Mouse (Mus musculus) bone marrow macrophage, adult 2 months (primary cell): ENCODE measurements around the gene Foxb1. TPM values are rescaled to one million over a fixed set of nuclear protein-coding genes. Genes with fewer than 3 reads are reported as not detected.

Source experiments
- H3K27ac ChIP-seq: 2 replicates; pipeline ENCODE4 v1.5.1; 2012; ENCODE audit warnings: low read depth, low read length; ENCODE audit not compliant: insufficient read depth
- H3K4me1 ChIP-seq: 2 replicates; pipeline ENCODE4 v1.6.1; 2012; ENCODE audit warnings: low read length; ENCODE audit not compliant: control insufficient read depth, insufficient read depth
- H3K4me3 ChIP-seq: 2 replicates; pipeline ENCODE4 v1.5.1; 2012; ENCODE audit warnings: mild to moderate bottlenecking, low read length, moderate library complexity; ENCODE audit not compliant: insufficient read depth
- CTCF ChIP-seq: IDR thresholded peaks from 2 replicates; pipeline ENCODE4 v1.5.1; 2012; ENCODE audit warnings: low read depth, mild to moderate bottlenecking, low read length, moderate library complexity
- POLR2A ChIP-seq: IDR thresholded peaks from 2 replicates; pipeline ENCODE4 v1.6.1; 2012; ENCODE audit warnings: mild to moderate bottlenecking, low read depth, low read length, borderline replicate concordance
- polyA plus RNA-seq: library from polyadenylated mRNA; stranded (reverse); fragments of >200 nt; gene quantifications from 2 replicates; pipeline ENCODE4 v1.2.4, GENCODE M21; 2012; ENCODE audit not compliant: missing spikeins, insufficient read depth, insufficient read length

The Foxb1 gene
- polyA plus RNA-seq = not detected in 2 replicates

DNA sequence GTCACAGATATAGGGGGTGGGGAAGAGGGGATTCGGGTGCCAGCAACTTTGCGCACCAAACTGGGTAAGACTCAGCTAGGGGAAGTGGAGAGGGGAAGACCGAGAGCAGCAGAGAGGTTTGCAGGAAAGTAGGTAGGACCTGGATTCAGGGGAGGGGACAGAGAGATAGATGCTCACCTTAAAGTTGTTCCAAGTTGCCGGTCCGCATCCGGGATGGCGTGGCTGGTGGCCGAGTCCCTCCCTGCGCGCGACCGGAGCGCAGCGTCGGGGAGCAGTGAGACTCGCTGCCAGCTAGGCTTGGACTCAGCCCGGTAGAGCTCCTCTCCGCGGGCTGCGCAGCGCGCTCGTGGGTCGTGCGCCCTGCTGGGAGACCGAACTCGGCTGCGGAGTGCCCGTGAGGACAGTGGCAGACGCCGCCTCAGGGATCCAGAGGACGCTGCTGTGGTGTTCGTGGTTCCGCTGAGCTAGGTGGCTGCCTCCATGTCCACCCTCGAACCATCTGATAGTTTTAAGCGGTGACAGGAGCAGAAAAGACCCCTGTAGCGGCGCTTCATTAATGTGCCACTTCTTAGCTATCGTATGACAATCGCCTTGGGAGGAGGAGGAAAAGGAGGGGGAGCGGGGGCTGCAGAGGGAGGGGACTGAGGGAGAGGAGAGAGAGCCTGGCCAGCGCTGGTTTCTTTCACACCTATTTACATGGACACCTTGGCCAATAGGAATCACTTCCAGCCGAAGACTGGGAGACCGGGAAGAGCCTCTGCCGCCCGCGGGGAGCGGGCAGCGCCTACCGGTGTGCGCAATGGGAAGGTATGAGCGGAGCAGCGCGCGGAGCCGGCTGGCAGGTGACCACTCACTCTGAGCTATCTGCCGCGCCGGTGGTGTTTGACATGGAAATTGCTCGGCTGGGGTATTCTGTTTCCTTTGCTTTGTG lies at the start of gene Foxb1:
TSS of gene Foxb1 (minus strand) at position 570 of the 931 bp plus-strand sequence.
- Histone ChIP-seq H3K4me3 (no peak within 1 kb of the TSS), H3K27ac (no peak within 1 kb of the TSS), H3K4me1 (no peaks in the 10 kb centered on the region)
- no peak for TF ChIP-seq CTCF
- TF ChIP-seq POLR2A = no peak

DNA sequence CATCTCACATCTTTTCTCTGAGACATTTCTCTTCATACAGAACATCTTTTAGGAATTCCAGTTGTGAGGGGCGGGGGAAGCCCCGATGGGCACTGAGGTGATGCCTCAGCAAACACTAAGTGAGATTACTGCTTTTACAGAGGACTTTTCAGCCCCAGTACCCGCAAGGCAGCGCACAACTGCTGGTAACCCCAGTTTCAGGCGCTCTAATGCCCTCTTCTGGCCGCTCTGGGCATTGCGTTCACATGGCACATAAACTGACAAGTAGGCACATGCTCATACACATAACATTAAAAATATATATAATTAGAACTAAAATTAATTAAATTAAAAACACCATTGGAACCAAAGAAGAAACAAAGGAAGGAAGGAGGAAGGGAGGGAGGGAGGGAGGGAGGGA lies 29.8 kb upstream of the Foxb1 start:
- no peak overlapping the region for H3K4me3 ChIP-seq

DNA sequence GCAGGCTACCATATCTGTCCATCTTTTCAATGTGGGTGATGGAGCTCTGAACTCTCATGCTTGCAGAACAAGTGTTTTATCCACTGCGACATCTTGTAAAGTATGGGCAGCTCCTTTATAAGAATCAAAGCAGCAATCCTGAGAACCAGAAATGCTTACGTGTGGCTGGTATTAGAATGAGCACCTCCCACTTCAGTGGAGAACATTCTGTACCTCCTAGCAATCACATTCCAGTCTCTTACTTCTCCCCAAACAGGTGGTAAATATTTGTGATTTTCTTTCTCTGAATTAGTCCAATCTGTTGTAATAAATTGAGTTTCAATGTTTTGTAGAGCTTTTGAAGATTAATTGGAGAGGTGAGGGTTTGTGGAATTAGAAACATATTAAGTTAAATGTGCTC lies 19.3 kb upstream of the Foxb1 start:
- Histone ChIP-seq H3K4me3 (no peak overlapping the region), H3K27ac (no peak overlapping the region), H3K4me1 (no peaks in the 10 kb centered on the region)
- no peak for TF ChIP-seq POLR2A
- no peak for TF ChIP-seq CTCF

More for the DNA sequence above, 29.8 kb upstream of the Foxb1 start:
- TF ChIP-seq CTCF (no peak), POLR2A (no peak)
- H3K27ac ChIP-seq = no peak overlapping the region
- H3K4me1 ChIP-seq = no peaks in the 10 kb centered on the region

DNA sequence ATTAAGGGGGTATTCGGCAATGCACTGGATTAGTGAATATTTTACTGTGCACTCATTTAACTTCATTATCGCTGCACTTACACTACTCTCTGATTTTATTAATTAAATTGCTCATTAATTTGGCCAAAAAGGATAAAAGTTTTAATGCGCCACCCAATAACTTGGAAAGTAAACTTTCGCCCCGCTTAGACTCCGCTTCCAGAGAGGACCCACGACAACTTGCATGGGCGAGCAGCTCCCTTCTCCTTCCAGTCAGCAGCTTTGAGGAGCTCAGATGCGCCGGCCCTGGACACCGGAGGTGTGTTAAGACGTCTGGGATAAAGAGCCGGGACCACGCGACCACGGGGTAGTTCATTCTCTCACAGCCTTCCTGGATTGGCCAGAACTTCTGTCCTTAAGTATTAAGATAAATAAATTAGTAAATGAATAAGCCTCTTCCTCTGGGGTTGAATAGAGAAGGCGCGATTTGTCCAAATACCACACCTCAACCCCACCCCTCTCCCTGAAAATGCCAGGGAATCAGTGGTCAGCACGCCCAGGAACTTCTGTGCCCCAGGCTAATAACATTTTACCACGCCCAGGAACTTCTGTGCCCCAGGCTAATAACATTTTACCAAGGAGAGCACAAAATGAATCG lies 9.3 kb upstream of the Foxb1 start:
- TF ChIP-seq POLR2A = no peak
- no peak for TF ChIP-seq CTCF
- Histone ChIP-seq H3K4me1 (no peaks in the 10 kb centered on the region), H3K27ac (no peak overlapping the region), H3K4me3 (no peak overlapping the region)

DNA sequence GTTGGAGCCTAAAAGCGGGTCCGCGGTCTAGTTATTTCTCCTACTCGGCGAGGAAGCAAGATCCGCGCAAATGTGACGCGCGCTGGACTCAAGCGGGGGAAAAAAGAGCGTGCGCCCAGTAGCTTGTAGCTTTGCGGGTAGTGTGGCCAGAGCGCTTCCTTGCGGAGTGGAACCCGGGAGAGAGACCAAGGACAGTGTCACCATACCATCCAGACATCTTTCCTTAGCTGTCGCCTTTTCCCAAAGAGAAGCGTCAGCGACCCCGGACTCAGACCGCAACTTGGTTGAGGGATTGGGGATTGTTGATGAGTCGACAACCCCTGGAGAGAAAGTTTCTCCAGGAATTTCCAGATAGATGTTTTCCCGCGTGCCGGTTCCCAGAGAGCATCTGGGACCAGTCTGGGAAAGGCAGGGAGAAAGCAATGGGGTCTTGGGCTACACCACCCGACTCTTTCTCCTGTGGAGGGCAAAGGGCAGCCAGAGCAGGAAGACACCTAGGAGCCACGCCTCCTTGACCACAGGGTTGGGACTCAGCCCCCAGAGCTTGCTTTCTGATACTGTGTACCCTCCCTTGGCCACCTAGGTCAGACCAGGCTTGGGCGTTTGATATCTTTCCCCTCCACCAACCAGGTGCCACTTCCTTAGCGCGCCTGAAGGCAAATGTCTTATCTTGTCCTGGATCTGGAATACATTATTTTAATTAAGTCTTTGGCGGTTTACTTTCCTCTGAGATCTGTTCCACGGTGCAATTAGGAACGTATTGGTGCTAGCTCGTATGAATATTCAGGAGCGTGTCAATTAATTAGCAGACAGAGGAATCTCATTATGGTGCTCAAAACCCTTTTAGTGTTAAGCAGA lies 8.6 kb upstream of the Foxb1 start:
- no peaks in the 10 kb centered on the region for H3K4me1 ChIP-seq
- no peak overlapping the region for H3K4me3 ChIP-seq
- TF ChIP-seq POLR2A = no peak
- TF ChIP-seq CTCF = no peak
- no peak overlapping the region for H3K27ac ChIP-seq

DNA sequence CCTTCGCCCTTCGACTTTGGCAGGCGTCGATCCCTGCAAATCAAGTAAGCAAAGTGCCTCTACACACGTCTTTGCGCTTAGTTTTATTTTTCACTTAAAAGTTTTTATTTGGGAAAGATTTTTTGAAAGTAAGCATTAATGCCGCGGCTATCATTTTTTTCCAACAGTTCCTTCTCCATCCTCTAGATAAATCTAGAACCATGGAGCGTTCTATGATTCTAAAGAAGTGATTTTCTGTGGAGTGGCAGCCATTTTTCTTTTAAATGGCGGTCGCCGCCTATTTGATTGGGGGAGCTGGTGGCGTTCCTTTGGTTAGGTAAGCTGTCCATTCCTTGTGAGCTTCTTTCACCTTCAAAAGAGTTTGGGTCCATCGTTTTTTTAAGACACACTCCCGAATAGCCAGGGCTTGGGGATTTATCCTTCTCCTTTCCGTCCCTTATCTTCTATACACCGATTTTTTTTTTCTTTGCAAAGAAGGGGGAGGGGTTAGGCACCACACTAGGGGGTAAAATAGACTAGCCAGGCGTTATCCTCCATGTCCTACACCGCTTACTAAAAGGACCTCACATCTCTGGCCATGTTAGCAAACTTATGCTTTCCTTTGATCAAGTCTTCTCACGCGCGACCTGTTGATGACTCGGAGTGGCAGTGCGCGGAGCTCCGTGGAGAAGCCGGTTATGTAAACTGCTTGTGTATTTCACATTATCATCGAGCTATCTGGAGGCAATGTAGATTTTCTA lies 7.6 kb upstream of the Foxb1 start:
- Histone ChIP-seq H3K4me1 (no peaks in the 10 kb centered on the region), H3K4me3 (no peak overlapping the region), H3K27ac (no peak overlapping the region)
- no peak for TF ChIP-seq CTCF
- TF ChIP-seq POLR2A = no peak

DNA sequence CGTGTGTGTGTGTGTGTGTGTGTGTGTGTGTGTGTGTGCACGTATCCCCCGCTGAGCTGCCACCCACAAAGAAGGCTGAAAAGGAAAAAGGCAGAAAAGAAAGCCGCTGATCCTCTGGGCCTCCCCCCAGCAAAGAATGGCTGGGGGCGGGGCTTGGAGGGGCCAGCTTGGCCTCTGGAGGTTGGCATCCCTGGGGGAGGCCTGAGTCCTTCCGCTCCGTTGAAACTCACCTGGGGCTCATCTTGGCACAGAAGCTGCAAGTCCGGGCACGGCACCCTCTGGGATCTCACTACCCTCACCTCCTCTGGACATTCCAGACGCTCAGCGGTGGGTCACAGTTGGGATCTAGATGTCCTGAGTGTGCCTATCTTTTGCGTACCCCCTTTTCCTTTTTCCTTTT lies 6.7 kb upstream of the Foxb1 start:
- TF ChIP-seq CTCF = no peak
- no peak for TF ChIP-seq POLR2A
- no peak overlapping the region for H3K4me3 ChIP-seq
- no peak overlapping the region for H3K27ac ChIP-seq
- no peaks in the 10 kb centered on the region for H3K4me1 ChIP-seq

DNA sequence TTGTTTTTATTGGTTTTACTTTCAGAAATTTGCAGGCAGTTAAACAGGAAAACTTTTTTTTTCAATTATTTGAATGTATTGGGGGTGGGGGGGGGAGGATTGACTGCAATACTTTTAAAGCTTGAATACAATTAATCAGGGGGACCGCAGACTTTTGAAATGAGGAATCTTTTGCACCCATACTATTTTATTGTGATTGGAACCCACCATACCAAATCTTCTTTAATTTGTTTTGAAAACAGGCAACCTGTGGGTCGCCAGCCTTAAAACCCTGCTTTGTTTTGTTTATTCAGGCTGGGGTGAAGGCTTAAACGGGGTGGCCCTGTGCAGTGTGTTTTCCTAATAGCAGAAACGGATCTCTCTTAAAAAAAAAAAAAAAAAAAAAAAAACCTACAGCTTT lies 6.2 kb upstream of the Foxb1 start:
- Histone ChIP-seq H3K4me1 (no peaks in the 10 kb centered on the region), H3K27ac (no peak overlapping the region), H3K4me3 (no peak overlapping the region)
- TF ChIP-seq CTCF (no peak), POLR2A (no peak)

DNA sequence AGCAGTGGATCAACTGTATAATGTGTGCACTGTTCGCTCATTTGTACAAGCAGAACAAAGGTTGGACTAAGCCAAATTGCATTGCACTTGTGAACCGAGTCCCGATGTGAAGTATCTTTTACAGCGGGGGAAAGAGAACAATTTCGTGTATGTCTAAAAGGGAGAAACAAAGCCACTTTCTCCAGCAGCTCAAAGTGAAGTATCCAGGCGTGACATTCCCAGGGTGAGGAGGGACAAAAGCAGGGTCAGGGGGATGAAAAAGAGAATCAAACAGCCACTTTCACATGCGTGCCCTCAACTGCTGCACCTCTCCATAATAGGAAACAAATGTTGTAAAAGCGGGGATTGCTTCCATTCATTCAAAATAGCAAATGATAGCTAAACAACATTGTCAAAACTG lies 5.6 kb upstream of the Foxb1 start:
- TF ChIP-seq CTCF = no peak
- TF ChIP-seq POLR2A = no peak
- H3K4me1 ChIP-seq = no peaks in the 10 kb centered on the region
- H3K27ac ChIP-seq = no peak overlapping the region
- no peak overlapping the region for H3K4me3 ChIP-seq
